Mouse (Mus musculus) erythroblast, embryonic 14.5 days (primary cell): Measurements from ENCODE around the gene Irgm1.

Experiments used
- GATA1 ChIP-seq: IDR thresholded peaks from 2 replicates; pipeline ENCODE4 v1.6.1; 2012; ENCODE audit warnings: low read length, inconsistent platforms, mixed read lengths
- TAL1 ChIP-seq: IDR thresholded peaks from 3 replicates; pipeline ENCODE4 v1.6.1; 2012; ENCODE audit warnings: low read length, inconsistent platforms, mixed read lengths

DNA sequence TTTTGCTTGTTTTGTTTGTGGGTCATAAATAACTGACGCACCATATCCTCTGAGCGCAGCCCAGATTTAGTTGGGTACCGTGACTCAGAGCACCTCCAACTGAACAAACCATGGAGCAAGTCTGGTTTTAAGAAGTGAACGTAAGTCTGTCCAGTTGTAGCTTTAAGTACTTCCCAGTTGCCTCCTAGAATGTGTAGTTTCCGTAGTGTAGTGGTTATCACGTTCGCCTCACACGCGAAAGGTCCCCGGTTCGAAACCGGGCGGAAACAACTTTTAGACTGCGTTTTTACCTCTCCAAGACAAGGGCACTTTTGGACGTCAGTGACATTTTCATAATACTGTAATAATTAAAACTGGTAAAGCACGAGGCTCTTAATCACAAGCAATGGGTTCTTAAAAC, 53.1 kb downstream of the Irgm1 start:
- TF ChIP-seq TAL1 (no peak), GATA1 (no peak)
